Mouse (Mus musculus) liver, embryonic 11.5 days (tissue): ENCODE results near the gene Sec14l2. TPM values are rescaled to one million over a fixed set of nuclear protein-coding genes. Genes with fewer than 3 reads are reported as not detected.
"Not testable (repeated sequence)": the region's sequence is repeated elsewhere in the genome, so short reads cannot be mapped to it uniquely, and the experiment has no call there.

Source experiments
- ATAC-seq: fragments of 200-750 bp; cut with Nextera tagmentation; replicated peaks from 2 replicates; pipeline ENCODE4 v1.8.0; 2017; ENCODE audit warnings: moderate number of reproducible peaks, mild to moderate bottlenecking, moderate TSS enrichment, moderate library complexity; ENCODE audit not compliant: low FRiP score
- DNase-seq: peaks from one replicate; pipeline ENCODE4 v3.0.0-alpha.2; 2017; ENCODE audit warnings: low spot score
- H3K27ac ChIP-seq: fragments of 300-500 bp; sonication (generic); 2 replicates; pipeline ENCODE4 v1.5.1; 2014; ENCODE audit warnings: mild to moderate bottlenecking, low read depth, low read length, control low read depth
- H3K27me3 ChIP-seq: fragments of 300-500 bp; sonication (generic); replicated peaks from 2 replicates; pipeline ENCODE4 v1.6.1; 2014; ENCODE audit warnings: low read length, mixed read lengths; ENCODE audit not compliant: control insufficient read depth, insufficient read depth
- H3K36me3 ChIP-seq: fragments of 300-500 bp; sonication (generic); 2 replicates; pipeline ENCODE4 v1.6.1; 2014; ENCODE audit warnings: mild to moderate bottlenecking, low read length, moderate library complexity, mixed read lengths; ENCODE audit not compliant: control insufficient read depth, insufficient read depth
- H3K4me1 ChIP-seq: fragments of 300-500 bp; sonication (generic); replicated peaks from 2 replicates; pipeline ENCODE4 v1.6.1; 2014; ENCODE audit warnings: low read length, mixed read lengths; ENCODE audit not compliant: control insufficient read depth, insufficient read depth
- H3K4me2 ChIP-seq: fragments of 300-500 bp; sonication (generic); 2 replicates; pipeline ENCODE4 v1.6.1; 2014; ENCODE audit warnings: mild to moderate bottlenecking, control low read depth, moderate library complexity
- H3K4me3 ChIP-seq: fragments of 300-500 bp; sonication (generic); 2 replicates; pipeline ENCODE4 v1.5.1; 2014; ENCODE audit warnings: low read depth, low read length, control low read depth
- H3K9ac ChIP-seq: fragments of 300-500 bp; sonication (generic); 2 replicates; pipeline ENCODE4 v1.6.1; 2014; ENCODE audit warnings: low read depth, low read length, control low read depth
- H3K9me3 ChIP-seq: fragments of 300-500 bp; sonication (generic); 2 replicates; pipeline ENCODE4 v1.6.1; 2016; ENCODE audit warnings: low read length, inconsistent platforms, mixed read lengths; ENCODE audit not compliant: control insufficient read depth
- WGBS: fragments of 180-500 bp; shearing (Covaris S2); extraction: QIAGEN DNeasy Blood & Tissue Kit; methylation state at CpG from one replicate; pipeline ENCODE4 v1.1.7; 2014; 5-methylcytosine and 5-hydroxymethylcytosine counted together
- polyA plus RNA-seq: library from polyadenylated mRNA; unstranded; fragments of >200 nt; fragmentation: Nextera tagmentation; extraction: Ambion mirVana; gene quantifications from 2 replicates; pipeline ENCODE4 v1.2.1, GENCODE M21; 2014

Sec14l2 gene
- polyA plus RNA-seq, 1 experiment from 2014 or later, result 6.8 TPM

DNA sequence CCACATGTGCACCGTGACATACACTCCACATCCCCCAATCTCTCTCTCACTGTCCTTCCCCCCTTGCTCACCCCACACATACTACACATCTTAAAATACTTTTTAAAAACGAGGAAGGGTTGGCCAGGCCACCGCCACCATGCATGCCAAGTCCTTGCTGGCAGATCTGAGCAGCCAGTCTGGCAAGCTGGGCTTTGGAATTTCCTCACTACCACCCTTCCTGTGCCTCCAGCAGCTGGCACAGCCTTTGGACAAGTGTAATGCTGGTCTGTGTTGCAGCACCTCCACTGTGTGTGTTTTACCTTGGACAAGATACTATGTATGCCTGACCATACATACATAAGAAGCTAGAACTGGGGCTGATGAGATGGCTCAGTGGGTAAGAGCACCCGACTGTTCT is 9.7 kb downstream of the Sec14l2 start:
- no peaks in the 10 kb centered on the region for H3K36me3 ChIP-seq
- no peaks in the 10 kb centered on the region for H3K9me3 ChIP-seq
- 81% methylated on average over 4 of the region's 4 CpGs for WGBS
- ATAC-seq, result no peak
- H3K27me3 ChIP-seq, result peaks cover 19% of the 10 kb centered on the region
- no peak overlapping the region for H3K27ac ChIP-seq
- no peak overlapping the region for H3K9ac ChIP-seq
- no peak overlapping the region for H3K4me2 ChIP-seq
- H3K4me3 ChIP-seq, result no peak overlapping the region
- DNase-seq, result no peak
- H3K4me1 ChIP-seq, result peaks cover 21% of the 10 kb centered on the region

DNA sequence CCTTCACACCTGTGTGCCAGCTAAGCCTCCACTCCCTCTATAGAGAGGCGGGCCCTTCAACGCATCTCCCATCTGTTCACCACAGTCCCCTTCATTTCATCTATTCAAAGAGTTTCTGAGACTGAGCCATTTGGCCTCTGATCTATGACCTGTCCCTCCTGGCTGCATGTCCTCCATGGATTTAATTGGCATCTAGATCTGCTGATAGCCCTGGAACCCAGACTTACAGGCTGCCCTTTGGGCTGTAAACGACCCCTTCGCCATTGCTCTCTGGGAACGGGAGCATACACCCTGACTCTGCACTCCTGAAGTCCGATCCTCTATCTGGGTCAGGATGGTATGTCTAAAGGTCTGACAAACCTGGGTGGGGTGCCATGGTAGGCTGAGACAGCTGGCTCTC is 10.4 kb downstream of the Sec14l2 start:
- no peak overlapping the region for H3K9ac ChIP-seq
- no peak overlapping the region for H3K4me3 ChIP-seq
- 80% methylated on average over 6 of the region's 6 CpGs for WGBS
- DNase-seq (no peak), ATAC-seq (no peak)
- H3K9me3 ChIP-seq, result no peaks in the 10 kb centered on the region
- peaks cover 17% of the 10 kb centered on the region for H3K4me1 ChIP-seq
- H3K27ac ChIP-seq, result no peak overlapping the region
- no peaks in the 10 kb centered on the region for H3K36me3 ChIP-seq
- H3K27me3 ChIP-seq, result peaks cover 13% of the 10 kb centered on the region
- no peak overlapping the region for H3K4me2 ChIP-seq

DNA sequence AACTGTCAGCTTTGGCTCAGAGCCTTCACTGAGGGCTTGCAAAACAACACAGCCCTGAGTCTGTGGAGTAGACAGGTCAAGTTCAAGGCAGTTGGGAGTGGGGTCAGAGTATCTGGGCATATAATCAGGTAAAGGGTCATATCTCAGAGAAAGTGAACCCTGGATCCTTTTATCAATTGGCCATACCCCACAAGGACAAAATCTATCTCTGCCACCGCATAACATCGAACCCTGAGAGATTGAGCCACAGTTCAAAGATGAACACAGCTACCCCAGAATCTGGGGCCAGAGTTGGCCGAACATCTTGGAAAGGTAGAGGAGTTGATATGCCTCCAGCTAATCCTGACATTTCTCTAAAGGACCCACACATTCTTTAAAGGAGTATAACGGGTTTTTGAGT is 11.2 kb downstream of the Sec14l2 start:
- H3K27me3 ChIP-seq, result peaks cover 5% of the 10 kb centered on the region
- H3K9me3 ChIP-seq, result no peaks in the 10 kb centered on the region
- no peak overlapping the region for H3K9ac ChIP-seq
- DNase-seq (no peak), ATAC-seq (no peak)
- WGBS, result 81% methylated on average over 4 of the region's 4 CpGs
- no peak overlapping the region for H3K4me3 ChIP-seq
- H3K36me3 ChIP-seq, result no peaks in the 10 kb centered on the region
- H3K4me2 ChIP-seq, result no peak overlapping the region
- H3K4me1 ChIP-seq, result peaks cover 9% of the 10 kb centered on the region
- H3K27ac ChIP-seq, result no peak overlapping the region

DNA sequence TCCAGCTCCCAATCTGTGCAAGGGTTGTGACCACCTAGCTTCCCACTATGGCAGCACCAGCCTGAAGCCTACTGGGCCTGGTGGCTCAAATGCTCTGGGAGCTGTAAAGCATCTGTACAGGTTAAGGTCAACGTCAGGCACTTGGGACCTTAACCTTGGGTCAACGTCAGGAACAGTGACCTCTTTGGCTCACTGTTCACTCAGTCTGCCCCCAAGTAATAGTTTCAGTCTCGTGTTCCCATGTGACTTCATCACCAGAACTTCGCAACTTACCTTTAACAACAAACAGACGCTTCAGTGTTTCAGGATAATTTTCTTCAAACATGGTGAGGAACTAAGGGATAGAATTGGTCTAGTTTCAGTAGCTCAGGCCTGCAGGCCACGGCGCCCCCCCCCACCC is 14.5 kb downstream of the Sec14l2 start:
- H3K9ac ChIP-seq, result no peak overlapping the region
- no peak overlapping the region for H3K4me2 ChIP-seq
- no peak for ATAC-seq
- H3K4me1 ChIP-seq, result no peaks in the 10 kb centered on the region
- WGBS, result 75% methylated on average over 7 of the region's 7 CpGs
- no peak overlapping the region for H3K27ac ChIP-seq
- no peaks in the 10 kb centered on the region for H3K36me3 ChIP-seq
- H3K4me3 ChIP-seq, result no peak overlapping the region
- no peak for DNase-seq
- H3K27me3 ChIP-seq, result no peaks in the 10 kb centered on the region
- no peaks in the 10 kb centered on the region for H3K9me3 ChIP-seq

DNA sequence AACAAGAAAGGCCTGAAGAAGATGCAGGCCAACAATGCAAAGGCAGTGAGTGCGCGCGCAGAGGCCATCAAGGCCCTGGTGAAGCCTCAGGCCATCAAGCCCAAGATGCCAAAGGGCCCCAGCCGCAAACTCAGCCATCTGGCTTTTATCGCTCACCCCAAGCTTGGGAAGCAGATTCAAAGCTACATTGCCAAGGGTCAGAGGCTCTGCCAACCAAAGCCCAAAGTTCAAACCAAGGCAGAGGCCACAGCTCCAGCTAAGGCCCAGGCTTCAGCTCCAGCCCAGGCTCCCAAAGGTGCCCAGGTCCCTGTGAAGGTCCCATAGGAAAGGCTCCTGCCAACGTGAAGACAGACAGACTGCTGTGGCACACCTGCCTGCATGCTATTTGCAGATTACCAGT is 15.3 kb downstream of the Sec14l2 start:
- not testable (repeated sequence) for DNase-seq, H3K27ac ChIP-seq, H3K36me3 ChIP-seq, H3K9ac ChIP-seq, H3K4me2 ChIP-seq, ATAC-seq, H3K4me1 ChIP-seq, H3K4me3 ChIP-seq, H3K27me3 ChIP-seq, H3K9me3 ChIP-seq
- 90% methylated on average over 6 of the region's 6 CpGs for WGBS

DNA sequence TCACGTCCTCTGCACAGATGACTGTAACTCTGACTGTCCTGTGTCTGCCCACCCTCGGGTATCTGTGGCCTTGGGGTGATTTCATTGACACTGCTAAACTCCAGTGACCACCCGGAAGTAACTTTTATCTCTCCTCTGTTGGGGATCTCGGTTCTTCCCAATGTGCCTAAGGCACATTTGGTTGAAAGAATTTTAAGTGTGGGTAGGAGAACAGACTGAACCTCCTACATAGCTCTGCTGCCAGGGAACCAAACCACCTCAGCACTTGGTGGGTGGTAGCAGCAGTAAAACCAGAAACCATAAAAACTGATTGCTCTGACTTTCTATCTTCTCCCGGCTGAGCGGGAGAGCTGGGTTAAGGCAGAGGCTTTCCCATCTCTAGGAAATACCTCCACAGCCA is 17.8 kb downstream of the Sec14l2 start:
- ATAC-seq, result no peak

DNA sequence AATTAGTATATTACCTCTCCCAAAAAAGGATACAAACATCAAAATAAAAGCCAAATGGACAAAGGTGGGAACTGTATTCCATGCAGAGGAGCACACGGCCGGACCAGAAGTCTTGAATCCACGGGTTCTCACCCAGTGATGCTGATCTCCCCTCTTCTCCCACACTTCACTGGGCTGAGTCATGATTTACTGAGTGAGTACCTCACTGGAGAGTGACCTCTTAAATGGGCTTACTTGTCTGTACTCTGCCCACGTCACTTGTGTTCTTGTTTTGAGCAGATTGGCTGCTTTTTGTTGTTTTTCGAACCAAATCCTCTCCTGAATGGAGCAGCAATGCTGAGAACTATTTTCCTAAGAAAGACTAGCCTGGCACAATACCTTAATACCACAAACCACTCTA is 18.2 kb downstream of the Sec14l2 start:
- H3K4me1 ChIP-seq, result no peaks in the 10 kb centered on the region
- WGBS, result 89% methylated on average over 5 of the region's 5 CpGs
- no peak overlapping the region for H3K9ac ChIP-seq
- H3K27me3 ChIP-seq, result no peaks in the 10 kb centered on the region
- H3K4me2 ChIP-seq, result no peak overlapping the region
- no peaks in the 10 kb centered on the region for H3K36me3 ChIP-seq
- no peak overlapping the region for H3K27ac ChIP-seq
- no peak for DNase-seq
- no peak overlapping the region for H3K4me3 ChIP-seq
- no peak for ATAC-seq
- H3K9me3 ChIP-seq, result no peaks in the 10 kb centered on the region

More for the DNA sequence above, 17.8 kb downstream of the Sec14l2 start:
- H3K27me3 ChIP-seq, result no peaks in the 10 kb centered on the region
- no peaks in the 10 kb centered on the region for H3K36me3 ChIP-seq
- H3K4me2 ChIP-seq, result no peak overlapping the region
- no peak overlapping the region for H3K27ac ChIP-seq
- H3K4me3 ChIP-seq, result no peak overlapping the region
- no peaks in the 10 kb centered on the region for H3K9me3 ChIP-seq
- no peak overlapping the region for H3K9ac ChIP-seq
- DNase-seq, result no peak
- H3K4me1 ChIP-seq, result no peaks in the 10 kb centered on the region
- 66% methylated on average over 6 of the region's 6 CpGs for WGBS

DNA sequence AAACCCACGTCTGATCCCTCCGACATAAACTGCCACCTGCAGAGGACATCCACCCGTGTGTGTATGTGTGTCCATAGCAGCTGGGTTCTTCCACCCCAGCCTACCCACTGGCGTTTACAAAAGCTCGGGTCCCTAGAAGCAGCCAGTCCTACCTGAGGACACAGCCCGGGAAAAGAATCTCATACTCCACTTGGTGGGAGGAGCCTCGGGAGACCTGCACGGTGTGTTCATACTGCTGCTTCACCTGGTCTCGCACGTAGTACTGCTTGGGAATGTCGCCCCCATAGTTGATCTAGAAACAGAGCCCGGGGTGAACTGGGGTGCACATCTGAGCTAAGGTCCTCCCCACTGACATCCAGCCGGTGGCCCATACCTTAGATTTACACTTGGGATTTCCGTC is 19.7 kb downstream of the Sec14l2 start:
- ATAC-seq, result no peak
- no peaks in the 10 kb centered on the region for H3K4me1 ChIP-seq
- DNase-seq, result no peak
- no peak overlapping the region for H3K9ac ChIP-seq
- no peaks in the 10 kb centered on the region for H3K9me3 ChIP-seq
- H3K27me3 ChIP-seq, result no peaks in the 10 kb centered on the region
- no peak overlapping the region for H3K4me2 ChIP-seq
- H3K36me3 ChIP-seq, result no peaks in the 10 kb centered on the region
- WGBS, result 79% methylated on average over 14 of the region's 14 CpGs
- H3K27ac ChIP-seq, result no peak overlapping the region
- H3K4me3 ChIP-seq, result no peak overlapping the region

DNA sequence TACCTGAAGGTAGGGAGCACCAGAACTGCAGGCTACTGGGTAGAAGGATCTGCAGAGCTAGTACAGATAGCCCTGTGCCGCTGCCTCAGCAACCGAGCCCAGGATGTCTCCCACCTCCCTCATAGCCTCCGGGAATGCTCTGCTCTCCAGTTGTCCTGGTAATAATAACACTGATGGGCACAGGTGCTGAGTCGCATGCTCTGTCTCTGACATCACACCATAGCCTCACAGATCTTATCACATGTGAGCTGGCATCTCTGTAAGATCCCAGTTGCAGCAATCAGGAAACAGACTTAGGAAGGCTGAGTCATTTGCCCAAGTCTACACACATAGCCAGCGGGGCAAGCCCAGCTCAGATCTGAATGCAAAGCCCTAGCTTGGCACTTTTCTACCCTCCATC is 21.4 kb downstream of the Sec14l2 start:
- H3K27ac ChIP-seq, result no peak overlapping the region
- DNase-seq, result no peak
- ATAC-seq, result no peak
- no peak overlapping the region for H3K9ac ChIP-seq
- H3K4me1 ChIP-seq, result peaks cover 4% of the 10 kb centered on the region; the same call in 1 of the 2 replicates
- H3K27me3 ChIP-seq, result no peaks in the 10 kb centered on the region
- no peaks in the 10 kb centered on the region for H3K9me3 ChIP-seq
- 78% methylated on average over 5 of the region's 5 CpGs for WGBS
- H3K36me3 ChIP-seq, result no peaks in the 10 kb centered on the region
- H3K4me3 ChIP-seq, result no peak overlapping the region
- no peak overlapping the region for H3K4me2 ChIP-seq
